Mouse (Mus musculus): ENCODE results near the gene Mrps7. TPM values are rescaled to one million over a fixed set of nuclear protein-coding genes. Genes with fewer than 3 reads are reported as not detected.
"Not testable (repeated sequence)": the region's sequence is repeated elsewhere in the genome, so short reads cannot be mapped to it uniquely, and the experiment has no call there.

Mrps7 gene
- polyA plus RNA-seq, 1 experiment from 2014 or later, result 80.1 TPM

GRCm38 (mm10) chr11:115640978-115641663 is 37.4 kb downstream of the Mrps7 start:
- H3K9me3 ChIP-seq (replicated peaks), result no peaks in the 10 kb centered on the region
- 0 out of 2 replicates have a peak, but pooled peaks have one; percentile 16 for ATAC-seq (replicated peaks; ENCODE audit: insufficient number of reproducible peaks, insufficient read depth, low FRiP score, low read depth)
- peaks cover 9% of the 10 kb centered on the region; the same call in 1 of the 2 replicates for H3K4me1 ChIP-seq (replicated peaks)
- H3K27ac ChIP-seq, result no peak overlapping the region
- H3K27me3 ChIP-seq, result no peaks in the 10 kb centered on the region
- H3K4me2 ChIP-seq, result no peak overlapping the region
- peaks cover 14% of the 10 kb centered on the region; the same call in 1 of the 2 replicates for H3K36me3 ChIP-seq
- no peak overlapping the region for H3K9ac ChIP-seq
- 46% methylated on average over 14 of the region's 14 CpGs for WGBS
- H3K4me3 ChIP-seq, result no peak overlapping the region

GRCm38 (mm10) chr11:115641664-115642036 is 37.9 kb downstream of the Mrps7 start:
- no peaks in the 10 kb centered on the region for H3K9me3 ChIP-seq (replicated peaks)
- H3K27me3 ChIP-seq, result no peaks in the 10 kb centered on the region
- peaks cover 19% of the 10 kb centered on the region; the same call in 1 of the 2 replicates for H3K36me3 ChIP-seq
- H3K4me1 ChIP-seq (replicated peaks), result peaks cover 9% of the 10 kb centered on the region; the same call in 1 of the 2 replicates
- H3K4me3 ChIP-seq, result no peak overlapping the region
- no peak overlapping the region for H3K27ac ChIP-seq
- ATAC-seq (replicated peaks; ENCODE audit: insufficient number of reproducible peaks, insufficient read depth, low FRiP score, low read depth), result no peak; the same call in 1 of the 2 replicates
- no peak overlapping the region for H3K4me2 ChIP-seq
- no peak overlapping the region for H3K9ac ChIP-seq
- 85% methylated on average over 4 of the region's 4 CpGs for WGBS

- no peak for ATAC-seq (replicated peaks; ENCODE audit: insufficient number of reproducible peaks, insufficient read depth, low FRiP score, low read depth)
- Histone ChIP-seq H3K4me1 (replicated peaks) (peaks cover 9% of the 10 kb centered on the region; the same call in 1 of the 2 replicates), H3K36me3 (peaks cover 20% of the 10 kb centered on the region; the same call in 1 of the 2 replicates), H3K9me3 (replicated peaks) (no peaks in the 10 kb centered on the region), H3K4me3 (no peak overlapping the region), H3K27ac (no peak overlapping the region), H3K27me3 (no peaks in the 10 kb centered on the region), H3K4me2 (no peak overlapping the region), H3K9ac (no peak overlapping the region)
- 88% methylated on average over 2 of the region's 2 CpGs for WGBS
These were observed 39.0 kb downstream of the Mrps7 start for GRCm38 (mm10) chr11:115642705-115643104.

- H3K36me3 ChIP-seq, result peaks cover 25% of the 10 kb centered on the region
- H3K4me3 ChIP-seq, result no peak overlapping the region
- no peak for ATAC-seq (replicated peaks; ENCODE audit: insufficient number of reproducible peaks, insufficient read depth, low FRiP score, low read depth)
- H3K4me2 ChIP-seq, result no peak overlapping the region
- no peak overlapping the region for H3K9ac ChIP-seq
- no peak overlapping the region for H3K27ac ChIP-seq
- H3K4me1 ChIP-seq (replicated peaks), result peaks cover 9% of the 10 kb centered on the region; the same call in 1 of the 2 replicates
- no peaks in the 10 kb centered on the region for H3K9me3 ChIP-seq (replicated peaks)
- H3K27me3 ChIP-seq, result no peaks in the 10 kb centered on the region
- WGBS, result 61% methylated on average over 10 of the region's 10 CpGs
These were observed 39.5 kb downstream of the Mrps7 start for GRCm38 (mm10) chr11:115643265-115643664.

- Histone ChIP-seq H3K27me3 (no peaks in the 10 kb centered on the region), H3K27ac (no peak overlapping the region), H3K9me3 (replicated peaks) (no peaks in the 10 kb centered on the region), H3K36me3 (peaks cover 30% of the 10 kb centered on the region), H3K4me2 (no peak overlapping the region), H3K4me3 (no peak overlapping the region), H3K4me1 (replicated peaks) (peaks cover 6% of the 10 kb centered on the region; the same call in 1 of the 2 replicates), H3K9ac (no peak overlapping the region)
- WGBS, result 92% methylated on average over 13 of the region's 13 CpGs
- no peak for ATAC-seq (replicated peaks; ENCODE audit: insufficient number of reproducible peaks, insufficient read depth, low FRiP score, low read depth)
These were observed 40.6 kb downstream of the Mrps7 start for GRCm38 (mm10) chr11:115644308-115644707.

GRCm38 (mm10) chr11:115645498-115645897 is 41.8 kb downstream of the Mrps7 start:
- H3K9ac ChIP-seq; H3K4me2 ChIP-seq; H3K9me3 ChIP-seq (replicated peaks); H3K4me3 ChIP-seq; H3K27ac ChIP-seq; H3K27me3 ChIP-seq; ATAC-seq (replicated peaks; ENCODE audit: insufficient number of reproducible peaks, insufficient read depth, low FRiP score, low read depth): not testable (repeated sequence)
- Histone ChIP-seq H3K4me1 (replicated peaks) (peaks cover 12% of the 10 kb centered on the region), H3K36me3 (peaks cover 34% of the 10 kb centered on the region)
- WGBS, result 74% methylated on average over 14 of the region's 14 CpGs

GRCm38 (mm10) chr11:115646439-115646838 is 42.7 kb downstream of the Mrps7 start:
- ATAC-seq (replicated peaks; ENCODE audit: insufficient number of reproducible peaks, insufficient read depth, low FRiP score, low read depth), result no peak
- Histone ChIP-seq H3K9ac (no peak overlapping the region), H3K27me3 (no peaks in the 10 kb centered on the region), H3K4me3 (no peak overlapping the region), H3K9me3 (replicated peaks) (no peaks in the 10 kb centered on the region), H3K4me1 (replicated peaks) (peaks cover 13% of the 10 kb centered on the region), H3K36me3 (peaks cover 34% of the 10 kb centered on the region), H3K27ac (no peak overlapping the region), H3K4me2 (no peak overlapping the region)
- 91% methylated on average over 9 of the region's 9 CpGs for WGBS

GRCm38 (mm10) chr11:115647459-115647858 is 43.7 kb downstream of the Mrps7 start:
- H3K36me3 ChIP-seq, result peaks cover 34% of the 10 kb centered on the region
- no peak for ATAC-seq (replicated peaks; ENCODE audit: insufficient number of reproducible peaks, insufficient read depth, low FRiP score, low read depth)
- 33% methylated on average over 6 of the region's 6 CpGs for WGBS

GRCm38 (mm10) chr11:115649706-115650105 is 46.0 kb downstream of the Mrps7 start:
- Histone ChIP-seq H3K9ac (no peak overlapping the region), H3K4me3 (no peak overlapping the region), H3K9me3 (replicated peaks) (no peaks in the 10 kb centered on the region), H3K4me1 (replicated peaks) (peaks cover 33% of the 10 kb centered on the region), H3K4me2 (no peak overlapping the region), H3K36me3 (peaks cover 30% of the 10 kb centered on the region), H3K27me3 (no peaks in the 10 kb centered on the region), H3K27ac (peak overlapping the region; percentile 17; the same call in 1 of the 2 replicates)
- WGBS, result 49% methylated on average over 10 of the region's 10 CpGs
- no peak for ATAC-seq (replicated peaks; ENCODE audit: insufficient number of reproducible peaks, insufficient read depth, low FRiP score, low read depth)

More at GRCm38 (mm10) chr11:115647459-115647858, 43.7 kb downstream of the Mrps7 start:
- Histone ChIP-seq H3K4me1 (replicated peaks) (peaks cover 14% of the 10 kb centered on the region), H3K9ac (no peak overlapping the region), H3K4me3 (no peak overlapping the region), H3K9me3 (replicated peaks) (no peaks in the 10 kb centered on the region), H3K4me2 (no peak overlapping the region), H3K27me3 (no peaks in the 10 kb centered on the region), H3K27ac (no peak overlapping the region)

- WGBS, result 86% methylated on average over 3 of the region's 3 CpGs
- no peak for ATAC-seq (replicated peaks; ENCODE audit: insufficient number of reproducible peaks, insufficient read depth, low FRiP score, low read depth)
- H3K9me3 ChIP-seq (replicated peaks), result no peaks in the 10 kb centered on the region
- H3K27me3 ChIP-seq, result no peaks in the 10 kb centered on the region
- peaks cover 26% of the 10 kb centered on the region for H3K36me3 ChIP-seq
- no peak overlapping the region for H3K4me2 ChIP-seq
- H3K27ac ChIP-seq, result no peak overlapping the region
- H3K9ac ChIP-seq, result no peak overlapping the region
- peaks cover 33% of the 10 kb centered on the region for H3K4me1 ChIP-seq (replicated peaks)
- H3K4me3 ChIP-seq, result no peak overlapping the region
These were observed 48.0 kb downstream of the Mrps7 start for GRCm38 (mm10) chr11:115651680-115652079.

- peaks cover 21% of the 10 kb centered on the region for H3K36me3 ChIP-seq
- peak overlapping the region; percentile 21 for H3K4me2 ChIP-seq
- no peak overlapping the region for H3K9ac ChIP-seq
- no peaks in the 10 kb centered on the region for H3K27me3 ChIP-seq
- H3K4me1 ChIP-seq (replicated peaks), result peaks cover 33% of the 10 kb centered on the region
- H3K4me3 ChIP-seq, result no peak overlapping the region
- no peaks in the 10 kb centered on the region for H3K9me3 ChIP-seq (replicated peaks)
- WGBS, result 46% methylated on average over 3 of the region's 3 CpGs
- peak overlapping the region; percentile 88 for H3K27ac ChIP-seq
- peak; percentile 85 for ATAC-seq (replicated peaks; ENCODE audit: insufficient number of reproducible peaks, insufficient read depth, low FRiP score, low read depth)
These were observed 49.5 kb downstream of the Mrps7 start for GRCm38 (mm10) chr11:115653194-115653593.

- Histone ChIP-seq H3K9ac (no peak overlapping the region; the same call in 1 of the 2 replicates), H3K36me3 (peaks cover 15% of the 10 kb centered on the region), H3K4me1 (replicated peaks) (peaks cover 33% of the 10 kb centered on the region), H3K4me3 (no peak overlapping the region), H3K27ac (peak overlapping the region; percentile 88; the same call in 1 of the 2 replicates), H3K4me2 (no peak overlapping the region), H3K27me3 (no peaks in the 10 kb centered on the region), H3K9me3 (replicated peaks) (no peaks in the 10 kb centered on the region)
- no peak for ATAC-seq (replicated peaks; ENCODE audit: insufficient number of reproducible peaks, insufficient read depth, low FRiP score, low read depth)
- WGBS, result 37% methylated on average over 2 of the region's 2 CpGs
These were observed 50.4 kb downstream of the Mrps7 start for GRCm38 (mm10) chr11:115654128-115654527.
